ENCODE assay signal across 10 mouse cellular contexts in genomic region chr10:68128441-68128848, GRCm38 (mm10).
DNase-seq lines count a peak whose midpoint lies in the region; ATAC-seq lines count a peak whose summit lies in the region.
"Had no signal": no experiment of that assay in that cellular context is flagged by ENCODE, and none has a peak within 500 bp of the region (broad histone marks: within the 10 kb centered on the region; RNA-seq: fewer than 3 reads in every experiment).

No protein-coding gene starts in this region.

- no peaks in the 10 kb centered on the region for H3K36me3 ChIP-seq in forebrain, embryonic 11.5 days (ENCODE audit: control insufficient read depth, insufficient read depth, low read length)
- H3K36me3 ChIP-seq in forebrain, embryonic 14.5 days (ENCODE audit: control insufficient read depth, insufficient read depth, low read length) = no peaks in the 10 kb centered on the region
- peaks cover 31% of the 10 kb centered on the region for H3K36me3 ChIP-seq in kidney, embryonic 16.5 days (ENCODE audit: insufficient read depth, low read length)
- 0 out of 2 replicates have a peak, but pooled peaks cover 4% of the 10 kb centered on the region for H3K36me3 ChIP-seq in stomach, embryonic 16.5 days (ENCODE audit: control insufficient read depth, insufficient read depth, low read length)

- H3K9ac ChIP-seq in forebrain, embryonic 11.5 days (ENCODE audit: low read length) = no peak overlapping the region
- H3K9ac ChIP-seq in forebrain, embryonic 14.5 days (ENCODE audit: low read length) = no peak overlapping the region
- H3K9ac ChIP-seq in kidney, embryonic 16.5 days (replicated peaks; ENCODE audit: low read length) = no peak overlapping the region
- no peak overlapping the region for H3K9ac ChIP-seq in stomach, embryonic 16.5 days (ENCODE audit: low read length)

- H3K27ac ChIP-seq in forebrain, embryonic 11.5 days (ENCODE audit: low read depth, low read length) = no peak overlapping the region
- H3K27ac ChIP-seq in forebrain, embryonic 14.5 days (ENCODE audit: low read depth, low read length) = no peak overlapping the region
- H3K27ac ChIP-seq in kidney, embryonic 16.5 days (ENCODE audit: low read length) = peak overlapping the region; percentile 71
- H3K27ac ChIP-seq in stomach, embryonic 16.5 days (ENCODE audit: low read length) = 0 out of 2 replicates have a peak overlapping the region, but pooled peaks have one; percentile 34

- WGBS in forebrain, embryonic 11.5 days = 73% methylated on average over 10 of the region's 10 CpGs
- WGBS in forebrain, embryonic 14.5 days = 72% methylated on average over 10 of the region's 10 CpGs
- WGBS in kidney, embryonic 16.5 days = 53% methylated on average over 10 of the region's 10 CpGs
- WGBS in stomach, embryonic 16.5 days = 65% methylated on average over 10 of the region's 10 CpGs

- no peak for ATAC-seq in forebrain, embryonic 11.5 days (replicated peaks; ENCODE audit: low FRiP score)
- ATAC-seq in forebrain, embryonic 14.5 days = no peak
- ATAC-seq in kidney, embryonic 16.5 days (ENCODE audit: low FRiP score, low TSS enrichment) = no peak
- ATAC-seq in stomach, embryonic 16.5 days (ENCODE audit: insufficient read depth, low FRiP score) = no peak

- no peak overlapping the region for H3K4me2 ChIP-seq in forebrain, embryonic 11.5 days (ENCODE audit: low read depth, low read length, severe bottlenecking)
- no peak overlapping the region for H3K4me2 ChIP-seq in forebrain, embryonic 14.5 days (ENCODE audit: low read length)
- H3K4me2 ChIP-seq in kidney, embryonic 16.5 days (replicated peaks; ENCODE audit: low read depth, low read length) = no peak overlapping the region
- H3K4me2 ChIP-seq in stomach, embryonic 16.5 days (ENCODE audit: low read depth, low read length) = no peak overlapping the region

- H3K4me3 ChIP-seq in forebrain, embryonic 11.5 days (ENCODE audit: low read depth, low read length) = no peak overlapping the region
- no peak overlapping the region for H3K4me3 ChIP-seq in forebrain, embryonic 14.5 days (ENCODE audit: low read depth, low read length)
- H3K4me3 ChIP-seq in kidney, embryonic 16.5 days (ENCODE audit: low read length) = no peak overlapping the region
- H3K4me3 ChIP-seq in stomach, embryonic 16.5 days (replicated peaks; ENCODE audit: low read length) = no peak overlapping the region

- no peaks in the 10 kb centered on the region for H3K9me3 ChIP-seq in forebrain, embryonic 11.5 days (ENCODE audit: control insufficient read depth, low read length)
- H3K9me3 ChIP-seq in forebrain, embryonic 14.5 days (replicated peaks; ENCODE audit: control insufficient read depth, low read length) = no peaks in the 10 kb centered on the region
- no peaks in the 10 kb centered on the region for H3K9me3 ChIP-seq in kidney, embryonic 16.5 days (ENCODE audit: low read length)
- no peaks in the 10 kb centered on the region for H3K9me3 ChIP-seq in stomach, embryonic 16.5 days (replicated peaks; ENCODE audit: control insufficient read depth, low read length)

- H3K4me1 ChIP-seq in forebrain, embryonic 11.5 days (replicated peaks; ENCODE audit: control insufficient read depth, insufficient read depth, low read length) = no peaks in the 10 kb centered on the region
- H3K4me1 ChIP-seq in forebrain, embryonic 14.5 days (ENCODE audit: control insufficient read depth, insufficient read depth, low read length) = no peaks in the 10 kb centered on the region; the same call in 1 of the 2 replicates
- H3K4me1 ChIP-seq in kidney, embryonic 16.5 days (ENCODE audit: insufficient read depth, low read length) = peaks cover 28% of the 10 kb centered on the region
- peaks cover 21% of the 10 kb centered on the region for H3K4me1 ChIP-seq in stomach, embryonic 16.5 days (ENCODE audit: control insufficient read depth, insufficient read depth, low read length)

- peak; percentile 38 for DNase-seq in forebrain, embryonic 11.5 days (ENCODE audit: low spot score)
- no peak for DNase-seq in forebrain, embryonic 14.5 days (ENCODE audit: low spot score)
- peak; percentile 33 for DNase-seq in urinary bladder, postnatal 14 days (ENCODE audit: low spot score)
- no peak for DNase-seq in urinary bladder, postnatal 10 days (ENCODE audit: low spot score)
- DNase-seq in cerebellum, postnatal 25 days = no peak
- DNase-seq in spleen, postnatal 14 days (ENCODE audit: low spot score in 2 of 2) = no peak
- DNase-seq: cerebellum, adult 2 months; right cerebral cortex, postnatal 14 days had no signal

- H3K27me3 ChIP-seq in forebrain, embryonic 11.5 days (ENCODE audit: control insufficient read depth, insufficient read depth, low read length) = no peaks in the 10 kb centered on the region
- no peaks in the 10 kb centered on the region for H3K27me3 ChIP-seq in forebrain, embryonic 14.5 days (replicated peaks; ENCODE audit: control insufficient read depth, insufficient read depth, low read length)
- no peaks in the 10 kb centered on the region for H3K27me3 ChIP-seq in kidney, embryonic 16.5 days (ENCODE audit: insufficient read depth, low read length)
- H3K27me3 ChIP-seq in stomach, embryonic 16.5 days (ENCODE audit: control insufficient read depth, insufficient read depth, low read length) = no peaks in the 10 kb centered on the region

Comparison
In these comparisons a context has a peak if more than half of its experiments do, and no peak if none do; other contexts are left out.
1. DNase-seq: peak in forebrain, embryonic 11.5 days (single experiment) and urinary bladder, postnatal 14 days (single experiment); none in forebrain, embryonic 14.5 days (single experiment), urinary bladder, postnatal 10 days (single experiment), cerebellum, postnatal 25 days (0 of 2) and spleen, postnatal 14 days (0 of 2).
2. H3K27ac ChIP-seq: peak in kidney, embryonic 16.5 days (single experiment) and stomach, embryonic 16.5 days (single experiment); none in forebrain, embryonic 11.5 days (single experiment) and forebrain, embryonic 14.5 days (single experiment).